Mouse (Mus musculus) lung, postnatal 36 days (tissue): ENCODE measurements around the gene Rps26.
A peak's percentile ranks its signal among the peaks of the same experiment; 100 is the strongest.

Experiments
- DNase-seq: peaks from one replicate; pipeline ENCODE4 v3.0.0; 2022; ENCODE audit warnings: mixed read lengths

Rps26 gene

DNA sequence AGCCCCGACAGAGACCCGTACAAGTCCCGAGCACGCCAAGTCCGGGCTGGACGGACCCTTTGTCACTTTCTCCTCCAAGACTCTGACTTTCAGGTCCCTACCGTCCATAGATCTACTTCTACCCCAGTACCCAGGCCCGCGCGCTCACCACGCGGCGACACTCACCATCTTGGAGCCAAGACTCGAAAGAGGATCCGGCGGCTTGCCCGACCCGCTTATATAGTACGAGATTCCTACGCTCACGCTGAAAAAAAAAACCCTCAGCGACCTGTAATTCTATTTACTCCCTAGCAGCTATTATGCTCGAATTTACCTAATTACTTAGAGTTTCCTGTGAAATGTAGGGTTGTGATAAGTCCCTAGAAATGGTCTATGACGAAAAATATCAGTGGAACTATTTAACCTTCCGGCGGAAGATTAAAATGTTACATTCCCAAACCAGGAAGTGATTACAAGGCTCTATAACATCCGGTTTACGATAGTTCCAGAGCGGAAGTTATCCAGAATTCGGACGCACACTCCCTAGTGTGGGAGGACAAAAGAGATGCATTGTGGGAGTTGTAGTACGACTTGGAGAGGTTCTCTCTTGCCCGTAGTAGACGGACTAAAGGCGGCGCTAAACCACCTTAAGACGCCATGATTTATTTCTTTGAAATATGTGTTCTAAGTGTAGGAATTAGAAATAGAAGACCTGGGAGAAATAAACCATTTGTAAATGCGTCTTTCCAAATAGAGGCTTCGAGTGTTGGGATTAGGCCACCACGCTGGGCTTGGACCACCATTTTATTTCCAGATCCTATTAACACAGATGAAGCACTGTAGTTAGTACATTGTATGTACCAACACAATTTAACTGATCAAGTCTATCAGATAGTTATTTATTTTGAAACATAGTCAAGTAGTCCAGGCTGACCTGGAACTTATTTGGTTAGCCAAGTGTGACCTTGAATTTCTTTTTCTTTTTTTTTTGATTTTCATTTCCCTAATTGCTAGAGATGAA lies at the start of gene Rps26:
Gene Rps26, minus strand, starts transcription at position 437 of the 1,000 bp plus-strand sequence.
- DNase-seq, result peak; percentile 99

DNA sequence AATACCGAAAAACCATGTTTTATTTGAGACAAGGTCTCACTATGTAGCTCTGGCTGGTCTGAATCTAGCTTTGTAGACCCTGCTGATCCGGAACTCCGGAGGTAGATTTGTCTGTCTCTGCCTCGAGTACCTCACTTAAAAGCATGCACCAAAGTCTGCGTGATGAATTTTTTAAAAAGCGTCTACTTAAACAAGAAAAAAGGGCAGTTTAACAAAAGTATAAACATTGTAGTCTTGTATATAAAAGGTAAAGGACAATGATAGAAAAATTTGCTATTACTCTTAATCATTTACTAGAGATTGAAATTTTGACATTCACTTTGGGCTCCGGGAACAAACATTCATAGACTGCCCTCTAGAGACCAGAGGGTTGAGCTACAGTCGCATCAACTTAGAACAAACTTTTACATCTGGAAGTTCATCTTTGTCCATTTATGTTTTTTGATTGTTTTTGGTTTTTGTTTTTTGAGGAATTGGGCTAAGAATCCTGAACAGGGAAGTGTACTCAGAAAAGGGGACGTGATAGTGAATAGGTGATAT lies 48.0 kb upstream of the Rps26 start:
- DNase-seq, result peak; percentile 75

DNA sequence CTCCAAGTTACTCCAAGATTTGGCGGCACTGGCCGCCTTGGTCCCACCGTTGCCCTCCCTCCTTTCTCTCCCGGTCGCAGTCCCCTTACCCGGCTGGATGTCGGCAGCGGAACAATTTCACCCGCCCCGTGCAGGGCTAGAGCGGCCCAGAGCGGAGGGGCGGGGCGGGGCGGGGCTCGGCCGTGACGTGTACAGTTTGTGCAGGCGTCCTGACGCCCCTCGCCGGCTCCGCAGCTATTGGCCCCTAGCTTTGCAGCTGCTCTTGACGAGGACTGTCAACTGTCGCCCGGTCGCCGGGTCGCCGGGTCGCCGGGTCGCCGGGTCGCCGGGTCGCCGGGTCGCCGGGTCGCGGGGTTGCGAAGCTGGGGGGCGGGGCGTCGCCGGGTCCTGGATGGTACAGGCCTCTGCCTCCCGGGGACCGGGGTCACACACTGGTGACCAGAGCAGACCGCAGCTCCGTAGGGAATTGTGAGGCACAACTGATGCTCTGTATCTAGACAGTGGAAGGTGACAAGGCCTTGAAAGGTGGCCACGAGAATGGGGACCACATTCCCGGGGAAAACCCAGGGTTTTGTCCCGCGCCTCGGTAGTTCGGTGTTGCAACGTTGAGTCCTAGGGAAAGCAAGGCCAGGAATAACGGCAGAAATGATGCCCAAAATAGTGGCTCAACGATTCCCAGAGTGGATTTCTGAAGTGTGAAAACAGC lies 47.4 kb upstream of the Rps26 start, which contains the start of gene Suox:
Gene Suox, minus strand, starts transcription at position 311 of the 706 bp plus-strand sequence.
- DNase-seq, result peak; percentile 89

DNA sequence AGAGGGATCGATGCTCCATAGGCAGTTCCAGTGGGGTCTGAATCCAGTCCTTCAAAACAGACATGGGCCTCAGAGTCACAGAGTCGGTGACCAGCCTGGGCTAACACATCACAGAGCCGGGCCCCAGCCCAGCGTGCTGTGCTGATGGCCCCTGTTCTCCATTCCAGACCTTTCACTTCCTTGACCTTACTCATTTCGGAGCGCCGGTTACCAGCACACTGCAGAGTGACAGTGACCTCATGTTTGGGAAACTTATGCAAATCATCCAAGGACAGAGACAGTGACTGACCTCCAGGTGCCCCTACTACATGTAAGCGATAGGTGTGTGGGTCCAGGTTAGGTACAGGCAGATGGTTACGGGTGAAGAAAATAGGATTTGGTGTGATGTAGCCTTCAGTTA lies 44.6 kb upstream of the Rps26 start:
- DNase-seq, result no peak

DNA sequence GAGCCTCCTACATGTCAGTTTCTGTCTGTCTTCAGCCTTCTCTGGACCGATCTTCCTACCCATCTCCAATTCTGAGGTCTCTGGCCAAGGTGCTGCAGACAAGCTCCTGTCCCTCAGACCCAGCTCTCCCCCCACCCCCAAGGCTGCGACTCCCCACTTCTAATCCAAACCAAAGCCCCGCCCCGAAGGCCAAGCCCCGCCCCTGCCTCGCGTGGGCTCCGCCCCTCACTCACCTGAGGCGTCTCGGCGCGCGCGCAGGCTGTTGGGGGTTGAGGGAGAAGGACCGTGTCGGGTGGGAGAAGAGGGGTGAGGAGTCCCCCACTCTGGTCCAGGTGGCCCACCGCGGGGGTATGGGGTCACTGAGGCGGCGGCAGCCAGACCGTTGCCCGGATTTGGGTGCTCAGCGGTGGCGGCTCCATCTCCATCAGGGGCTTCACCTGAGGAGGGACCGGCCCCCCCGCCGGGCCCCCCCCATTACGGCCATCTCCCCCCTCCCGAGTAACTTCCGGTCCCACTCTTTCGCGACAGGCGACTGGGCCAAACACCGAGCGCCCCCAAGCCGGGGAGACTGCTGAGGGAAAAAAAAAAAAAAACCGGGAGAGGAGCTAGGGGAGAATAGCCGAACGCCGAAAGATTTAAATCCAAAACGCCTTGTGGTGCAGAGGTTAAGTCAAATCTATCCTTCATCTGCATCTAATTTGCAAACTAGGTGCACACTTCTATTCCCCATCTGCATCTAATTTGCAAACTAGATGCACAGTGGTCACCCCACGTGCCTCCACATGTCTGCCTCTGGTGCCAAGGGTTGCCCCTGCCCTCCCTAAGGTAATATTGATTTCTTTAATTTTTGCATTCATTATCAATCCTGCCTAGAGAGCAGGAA lies 42.5 kb upstream of the Rps26 start:
- DNase-seq, result peak; percentile 80

DNA sequence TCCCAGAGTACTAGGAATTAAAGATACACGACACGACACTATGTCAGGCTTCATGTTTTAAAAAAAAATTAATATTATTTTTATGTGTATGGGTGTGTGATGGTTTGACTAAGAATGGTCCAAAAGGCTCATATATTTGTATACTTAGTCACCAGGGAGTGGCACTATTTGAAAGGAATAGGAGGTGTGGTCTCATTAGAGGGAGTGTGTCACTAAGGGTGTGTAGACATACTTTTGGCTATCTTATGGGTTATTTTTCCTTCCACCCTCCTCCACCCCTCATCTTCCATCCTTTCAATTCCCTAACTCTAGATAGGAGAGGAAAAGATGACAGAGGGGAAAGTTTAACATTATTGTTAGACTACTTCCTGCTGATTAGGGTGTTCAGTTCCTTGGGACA lies 39.3 kb upstream of the Rps26 start:
- no peak for DNase-seq

DNA sequence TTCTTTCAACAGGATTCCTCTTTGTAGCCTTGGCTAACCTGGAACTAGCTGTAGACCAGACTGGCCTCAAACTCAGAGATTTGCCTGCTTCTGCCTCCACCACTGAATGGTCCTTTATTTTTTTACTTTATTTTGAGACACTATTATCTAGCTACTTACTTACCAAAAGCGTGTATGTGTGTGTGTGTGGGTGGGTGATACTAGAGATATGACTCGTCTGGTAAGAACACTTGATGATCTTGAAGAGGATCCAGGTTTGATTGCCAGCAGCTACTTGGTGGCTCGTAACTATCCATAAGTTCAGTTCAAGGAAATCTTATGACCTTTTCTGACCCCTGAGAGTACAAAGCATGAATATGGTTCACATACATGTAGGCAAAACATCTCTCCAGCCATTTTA lies 38.8 kb upstream of the Rps26 start:
- no peak for DNase-seq

DNA sequence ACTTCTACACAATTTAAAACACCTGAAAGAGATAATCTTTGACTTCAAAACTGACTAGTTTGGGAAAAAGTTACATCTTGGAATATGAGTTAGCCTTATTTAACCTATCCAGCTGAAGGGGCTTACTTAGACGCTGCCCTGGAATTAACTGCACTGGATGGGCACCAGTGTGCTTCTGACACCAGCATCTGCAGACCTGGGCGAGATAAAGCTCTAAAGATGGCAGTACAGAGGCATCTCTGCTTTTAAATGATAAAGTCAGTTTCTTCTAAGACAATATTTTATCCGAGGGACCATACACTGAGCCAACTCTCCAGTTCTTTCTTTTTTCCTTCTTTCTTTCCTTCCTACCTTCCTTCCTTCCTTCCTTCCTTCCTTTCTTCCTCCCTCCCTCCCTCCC lies 38.3 kb upstream of the Rps26 start:
- DNase-seq, result no peak

DNA sequence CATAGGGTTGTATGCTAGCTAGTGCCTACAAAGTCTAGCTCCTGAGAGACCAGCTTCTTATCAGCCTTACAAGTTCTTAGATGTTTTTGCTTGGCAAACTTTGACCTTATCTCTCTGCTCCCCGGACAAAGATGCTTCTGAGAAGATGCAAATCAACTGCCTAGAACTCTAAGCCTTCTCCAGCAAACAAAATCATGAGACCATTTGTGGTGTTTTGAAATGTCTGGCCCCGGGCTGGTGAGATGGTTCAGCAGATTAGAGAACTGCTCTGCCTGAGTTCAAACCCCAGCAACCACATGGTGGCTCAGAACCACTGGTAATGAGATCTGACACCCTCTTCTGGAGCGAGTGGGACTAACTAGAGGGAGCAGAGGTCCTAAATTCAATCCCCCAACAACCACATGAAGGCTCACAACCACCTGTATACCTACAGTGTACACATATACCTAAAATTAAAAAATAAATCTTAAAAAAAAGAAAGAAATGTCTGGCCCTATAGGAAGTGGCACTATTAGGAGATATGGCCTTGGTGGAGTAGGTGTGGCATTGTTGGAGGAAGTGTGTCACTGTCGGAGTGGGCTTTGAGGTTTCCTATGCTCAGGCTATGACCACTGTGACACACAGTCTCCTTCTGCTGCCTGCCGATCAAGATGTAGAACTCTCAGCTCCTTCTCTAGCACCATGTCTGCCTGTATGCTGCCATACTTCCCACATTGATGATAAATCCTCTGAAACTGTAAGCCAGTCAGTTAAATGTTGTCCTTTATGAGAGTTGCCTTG lies 37.1 kb upstream of the Rps26 start:
- DNase-seq, result no peak

DNA sequence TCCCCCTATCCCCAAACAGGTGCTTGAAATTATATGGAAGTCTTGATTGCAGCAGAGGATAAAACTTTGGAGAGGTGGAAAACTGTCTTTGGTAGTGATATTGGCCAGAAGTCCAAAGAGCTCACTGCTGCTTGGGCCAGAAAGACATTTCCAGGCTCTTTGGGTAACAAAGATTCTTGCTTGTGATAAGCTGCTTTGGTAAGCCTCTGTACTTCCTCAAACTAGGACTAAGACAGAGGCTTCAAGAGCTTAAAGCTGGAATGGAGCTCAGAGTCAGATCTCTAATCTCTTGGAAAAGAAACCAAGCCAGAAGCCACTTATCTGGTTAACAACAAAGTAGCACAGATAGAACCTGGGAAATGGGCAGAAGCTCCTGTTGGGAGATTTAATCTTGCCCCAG lies 35.9 kb upstream of the Rps26 start:
- no peak for DNase-seq

DNA sequence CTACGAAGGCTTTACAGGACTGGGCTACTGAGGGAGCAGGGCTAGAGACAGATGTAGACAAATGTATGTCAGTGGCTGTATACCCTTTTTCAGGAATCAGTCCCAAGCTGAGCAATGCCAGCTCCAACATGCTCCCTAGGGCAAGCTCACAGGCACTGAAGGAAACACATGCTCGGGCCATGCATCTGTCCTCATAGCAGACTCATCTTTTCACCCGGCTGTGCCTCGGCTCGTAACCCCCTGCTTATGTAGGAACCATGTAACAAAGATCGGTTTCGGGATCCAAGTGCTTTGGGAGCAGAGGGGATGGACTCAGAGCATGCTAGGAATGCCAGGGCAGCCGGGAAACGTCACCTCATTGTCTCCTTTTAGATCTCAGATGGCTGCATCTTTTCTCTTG lies 32.9 kb upstream of the Rps26 start:
- DNase-seq, result no peak

DNA sequence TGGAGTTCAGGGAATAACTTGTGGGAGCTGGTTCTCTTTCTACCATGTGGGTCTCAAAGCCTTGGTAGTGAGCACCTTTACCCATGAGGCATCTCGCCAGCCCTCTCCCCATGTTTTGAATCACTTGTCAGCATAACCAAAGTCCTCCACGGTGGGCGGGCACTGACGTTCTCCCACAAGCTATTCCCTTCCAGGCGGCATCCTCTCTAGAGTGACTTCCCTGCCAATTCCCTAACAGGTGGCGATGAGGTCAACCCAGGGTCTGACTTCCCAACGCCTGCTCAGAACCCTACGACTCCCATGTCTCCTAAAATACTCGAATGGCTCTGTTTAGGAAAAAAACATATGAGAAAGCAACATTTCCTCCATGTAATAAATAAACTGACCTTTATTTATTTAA lies 31.3 kb upstream of the Rps26 start:
- no peak for DNase-seq

DNA sequence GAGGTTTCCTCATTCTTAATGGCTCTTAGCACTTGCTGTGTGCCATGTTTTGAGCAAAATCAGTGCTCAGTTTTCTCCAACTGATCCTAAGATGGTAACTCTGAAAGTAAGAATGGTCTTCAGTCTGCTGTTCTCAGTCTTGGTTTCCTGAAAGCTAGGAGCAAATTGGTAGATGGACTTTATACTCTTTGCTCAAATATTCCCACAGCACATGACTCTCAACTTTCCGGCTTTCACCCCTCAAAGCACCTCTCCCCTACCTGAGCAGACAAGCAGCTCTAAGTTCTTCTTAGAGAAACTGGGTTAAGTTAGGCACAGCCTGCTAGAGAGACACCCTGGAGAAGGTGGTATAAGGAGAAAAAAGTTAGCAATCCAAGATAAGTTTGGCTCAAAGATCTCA lies 30.2 kb upstream of the Rps26 start:
- DNase-seq, result no peak

DNA sequence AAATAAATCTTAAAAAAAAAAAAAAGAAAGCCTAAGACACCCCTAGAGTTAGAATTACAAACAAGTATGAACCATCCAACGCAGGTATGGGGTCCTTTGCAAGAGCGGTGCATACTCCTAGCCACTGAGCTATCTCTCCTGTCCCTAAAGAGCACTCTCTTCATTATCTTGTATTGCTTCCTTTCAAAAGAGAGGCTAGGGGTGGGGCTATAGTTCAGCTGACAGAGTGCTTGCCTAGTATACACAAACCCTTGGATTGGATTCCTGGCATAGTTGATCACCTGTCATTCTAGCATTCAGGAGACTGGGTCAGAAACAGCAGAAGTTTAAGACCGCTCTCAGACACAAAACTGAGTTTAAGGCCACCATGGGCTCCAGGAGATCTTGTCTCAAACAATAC lies 28.7 kb upstream of the Rps26 start:
- DNase-seq, result peak; percentile 55

DNA sequence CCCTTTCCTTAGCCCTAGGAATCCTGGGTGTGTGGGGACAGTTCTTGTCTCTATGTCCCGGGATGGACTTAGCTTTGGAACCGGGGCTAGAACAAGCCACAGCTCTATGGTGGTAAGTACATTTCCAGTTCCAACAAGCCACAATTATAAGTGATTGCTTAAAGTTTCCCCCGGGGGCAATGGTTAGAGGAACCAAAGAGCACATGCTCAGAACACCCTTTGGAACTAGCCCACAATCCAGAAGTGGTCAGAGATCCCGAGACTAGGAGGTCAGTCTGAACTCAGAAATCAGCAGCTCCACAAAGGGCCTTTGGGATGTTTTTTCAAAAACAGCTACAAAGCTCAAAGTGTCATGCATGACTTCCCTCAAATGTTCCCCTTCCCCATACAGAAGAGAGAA lies 27.3 kb upstream of the Rps26 start:
- no peak for DNase-seq

DNA sequence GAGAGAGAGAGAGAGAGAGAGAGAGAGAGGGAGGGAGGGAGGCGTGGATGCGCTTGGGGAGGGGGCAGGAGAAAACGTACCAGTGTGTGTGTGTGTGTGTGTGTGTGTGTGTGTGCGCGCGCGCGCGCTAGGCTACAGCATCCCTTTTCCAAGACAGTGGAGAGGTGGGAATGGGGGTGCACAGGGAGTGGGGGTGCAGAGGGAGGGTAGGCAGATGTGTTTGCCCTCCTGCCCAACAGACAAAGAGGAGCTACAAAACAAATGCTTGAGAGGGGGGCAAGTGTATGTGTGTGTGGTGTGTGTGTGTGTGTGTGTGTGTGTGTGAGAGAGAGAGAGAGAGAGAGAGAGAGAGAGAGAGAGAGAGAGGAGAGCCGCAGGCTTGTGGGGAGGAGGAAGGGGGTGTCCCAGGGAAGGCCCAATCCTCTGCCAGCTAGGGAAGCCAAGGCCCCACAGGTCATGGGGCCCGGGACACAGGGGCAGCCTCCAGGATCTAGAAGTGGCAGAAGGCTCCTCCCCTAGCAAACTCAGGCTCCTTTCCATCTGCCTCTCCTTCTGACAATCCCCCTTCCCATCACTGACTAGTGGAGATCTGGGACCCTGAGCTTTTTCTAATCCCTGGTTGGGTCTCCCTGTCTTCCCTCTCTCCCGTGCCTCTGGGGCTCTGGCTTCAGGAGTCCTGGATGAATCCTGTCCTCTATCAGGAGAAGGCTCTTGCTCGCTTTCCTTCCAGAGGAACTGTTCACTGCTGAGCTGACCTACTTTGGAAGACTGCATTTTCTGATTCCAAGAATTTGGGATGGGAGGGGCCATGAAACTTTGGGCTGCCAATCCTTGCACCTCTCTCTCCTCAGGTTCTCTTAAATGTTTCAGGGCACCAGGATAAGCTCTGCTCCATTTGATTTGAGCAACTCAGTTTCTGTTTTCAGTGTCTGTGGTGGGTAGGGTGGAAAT lies 19.9 kb upstream of the Rps26 start:
- DNase-seq, result peak; percentile 19

DNA sequence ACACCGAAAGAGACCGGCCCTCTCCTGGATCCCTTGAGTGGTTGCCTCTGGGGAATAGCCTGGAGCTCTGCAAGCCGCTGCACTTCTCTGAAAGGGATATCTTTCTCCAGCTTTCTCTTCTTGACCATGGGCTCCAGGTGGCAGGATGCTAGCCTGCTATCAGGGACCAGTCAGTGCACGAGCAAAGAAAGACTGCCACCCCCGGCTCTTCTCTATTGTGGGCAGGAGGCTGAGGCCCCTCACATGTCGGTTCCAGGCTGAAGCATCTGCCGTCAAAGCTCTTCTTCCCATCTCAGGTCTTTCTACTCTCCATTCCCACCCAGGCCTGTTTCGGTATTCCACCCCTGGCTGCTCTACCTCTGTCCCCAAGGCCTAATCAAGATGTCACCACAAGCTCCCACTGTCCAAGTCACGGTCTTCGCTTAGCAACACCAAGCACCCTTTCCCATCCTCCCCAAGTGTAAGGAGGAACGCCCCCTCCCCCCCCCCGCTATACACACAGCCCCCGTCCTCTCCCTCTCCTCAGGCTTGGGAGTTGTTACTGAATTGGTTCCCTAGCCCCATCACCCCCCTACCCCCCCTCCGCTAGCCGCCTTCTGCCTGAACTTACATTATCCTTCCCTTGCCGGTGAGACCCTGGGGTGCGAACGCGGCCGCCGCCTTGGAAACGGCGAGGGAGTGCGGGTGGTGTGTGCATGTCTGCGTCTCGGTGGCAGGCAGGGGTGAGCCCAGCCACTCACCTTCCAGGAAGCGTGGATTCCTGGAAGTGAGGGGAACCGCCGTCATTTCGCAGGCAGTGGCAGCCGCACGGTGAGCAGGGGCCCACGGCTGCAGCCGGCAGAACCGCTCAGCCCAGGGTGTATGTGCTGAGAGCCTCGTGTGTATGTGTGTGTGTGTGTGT lies 18.8 kb upstream of the Rps26 start, which contains the start of gene Ikzf4:
Gene Ikzf4, minus strand, starts transcription at position 881 of the 901 bp plus-strand sequence.
- peak; percentile 39 for DNase-seq

DNA sequence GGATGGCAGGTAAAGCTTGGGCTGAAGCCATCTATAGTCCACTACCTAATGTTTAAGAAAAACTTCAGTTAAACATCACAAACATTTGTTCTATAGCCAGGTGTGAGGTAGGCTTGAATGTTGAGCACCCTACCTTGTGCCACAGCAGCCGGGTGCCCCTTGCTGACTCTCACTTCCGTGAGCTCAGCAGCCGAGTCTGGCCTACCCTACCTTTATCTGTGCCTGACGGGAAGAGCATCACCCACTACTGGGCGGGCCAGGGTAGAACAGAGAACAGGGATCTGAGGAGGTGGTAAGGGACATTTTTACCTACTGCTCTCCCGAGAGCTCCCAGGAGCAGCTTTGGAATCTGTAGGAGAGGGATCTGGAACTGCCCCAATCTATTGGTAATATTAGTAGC lies 16.2 kb upstream of the Rps26 start:
- no peak for DNase-seq

DNA sequence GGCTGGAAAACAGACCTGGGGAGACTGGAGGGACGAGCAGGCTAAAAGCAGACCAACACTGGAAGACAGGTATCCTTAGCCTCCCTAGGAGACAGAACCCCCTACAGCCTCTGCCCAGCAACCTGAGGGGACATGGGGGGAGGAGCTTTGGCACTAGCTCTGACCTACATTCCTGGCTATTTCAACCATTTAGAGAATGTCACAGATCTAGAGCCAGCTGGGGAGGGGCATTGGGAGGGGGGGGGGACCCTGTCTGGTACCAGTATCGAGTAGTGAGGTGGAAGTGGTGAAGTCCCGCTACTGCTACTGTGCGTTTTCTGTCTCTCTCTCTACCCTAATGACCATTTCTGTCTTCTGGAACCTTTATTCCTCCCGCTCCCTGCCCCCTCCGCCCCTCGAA lies 15.3 kb upstream of the Rps26 start:
- no peak for DNase-seq
